Mouse (Mus musculus) neural tube, embryonic 11.5 days (tissue): Measurements from ENCODE around the gene Knl1. TPM values are rescaled to one million over a fixed set of nuclear protein-coding genes. Genes with fewer than 3 reads are reported as not detected.

Experiments
- ATAC-seq: fragments of 200-750 bp; cut with Nextera tagmentation; 2 replicates; pipeline ENCODE4 v1.8.0; 2017; ENCODE audit warnings: moderate number of reproducible peaks, mild to moderate bottlenecking, moderate TSS enrichment, moderate library complexity; ENCODE audit not compliant: insufficient read depth, low FRiP score, low TSS enrichment
- DNase-seq: peaks from one replicate; pipeline ENCODE4 v3.0.0-alpha.2; 2015; ENCODE audit warnings: low spot score
- H3K27ac ChIP-seq: fragments of 300-500 bp; sonication (generic); 2 replicates; pipeline ENCODE4 v1.5.1; 2014; ENCODE audit warnings: low read depth, mild to moderate bottlenecking, low read length
- H3K27me3 ChIP-seq: fragments of 300-500 bp; sonication (generic); 2 replicates; pipeline ENCODE4 v1.6.1; 2014; ENCODE audit warnings: mild to moderate bottlenecking, low read length, mixed read lengths; ENCODE audit not compliant: control insufficient read depth, insufficient read depth
- H3K36me3 ChIP-seq: fragments of 300-500 bp; sonication (generic); 2 replicates; pipeline ENCODE4 v1.6.1; 2014; ENCODE audit warnings: mild to moderate bottlenecking, low read length, moderate library complexity, mixed read lengths; ENCODE audit not compliant: control insufficient read depth, insufficient read depth
- H3K4me1 ChIP-seq: fragments of 300-500 bp; sonication (generic); 2 replicates; pipeline ENCODE4 v1.6.1; 2014; ENCODE audit warnings: low read length, mixed read lengths; ENCODE audit not compliant: control insufficient read depth, insufficient read depth
- H3K4me2 ChIP-seq: fragments of 300-500 bp; sonication (generic); 2 replicates; pipeline ENCODE4 v1.6.1; 2014; ENCODE audit warnings: low read depth, mild to moderate bottlenecking, moderate library complexity
- H3K4me3 ChIP-seq: fragments of 300-500 bp; sonication (generic); 2 replicates; pipeline ENCODE4 v1.5.1; 2014; ENCODE audit warnings: low read depth, low read length
- H3K9ac ChIP-seq: fragments of 300-500 bp; sonication (generic); 2 replicates; pipeline ENCODE4 v1.6.1; 2014; ENCODE audit warnings: mild to moderate bottlenecking, low read length
- H3K9me3 ChIP-seq: fragments of 300-500 bp; sonication (generic); 2 replicates; pipeline ENCODE4 v1.6.1; 2016; ENCODE audit warnings: low read length; ENCODE audit not compliant: control insufficient read depth
- WGBS: fragments of 180-500 bp; shearing (Covaris S2); extraction: QIAGEN DNeasy Blood & Tissue Kit; methylation state at CpG from one replicate; pipeline ENCODE4 v1.1.7; 2014; 5-methylcytosine and 5-hydroxymethylcytosine counted together
- polyA plus RNA-seq: library from polyadenylated mRNA; unstranded; fragments of >200 nt; fragmentation: Nextera tagmentation; extraction: Ambion mirVana; gene quantifications from 2 replicates; pipeline ENCODE4 v1.2.1, GENCODE M21; 2014

Knl1 gene
- polyA plus RNA-seq, 1 experiment from 2014 or later: 33.2 TPM

DNA sequence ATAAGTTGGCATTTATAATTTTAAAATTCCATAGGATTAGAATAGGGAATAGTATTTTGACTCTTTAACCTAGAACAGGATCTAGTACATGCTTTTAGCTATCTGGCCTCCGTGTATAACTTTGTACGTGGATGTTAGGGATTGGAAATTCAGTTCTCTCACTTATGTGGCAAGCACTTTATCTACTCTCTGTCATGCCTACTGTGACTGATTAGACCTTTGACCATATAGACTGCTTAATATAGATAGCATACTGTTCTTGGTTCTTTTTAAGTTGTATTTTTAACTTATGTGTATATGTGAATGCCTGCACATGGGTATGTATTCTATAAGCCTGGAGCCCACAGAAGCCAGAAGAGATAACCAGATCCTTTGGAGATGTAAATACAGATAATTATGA is 13.2 kb downstream of the Knl1 start:
- Histone ChIP-seq H3K4me3 (no peak overlapping the region), H3K9ac (no peak overlapping the region), H3K9me3 (no peaks in the 10 kb centered on the region), H3K4me1 (no peaks in the 10 kb centered on the region), H3K4me2 (no peak overlapping the region), H3K36me3 (no peaks in the 10 kb centered on the region), H3K27me3 (no peaks in the 10 kb centered on the region), H3K27ac (no peak overlapping the region)
- 96% methylated on average over 2 of the region's 2 CpGs for WGBS
- ATAC-seq (no peak), DNase-seq (no peak)

DNA sequence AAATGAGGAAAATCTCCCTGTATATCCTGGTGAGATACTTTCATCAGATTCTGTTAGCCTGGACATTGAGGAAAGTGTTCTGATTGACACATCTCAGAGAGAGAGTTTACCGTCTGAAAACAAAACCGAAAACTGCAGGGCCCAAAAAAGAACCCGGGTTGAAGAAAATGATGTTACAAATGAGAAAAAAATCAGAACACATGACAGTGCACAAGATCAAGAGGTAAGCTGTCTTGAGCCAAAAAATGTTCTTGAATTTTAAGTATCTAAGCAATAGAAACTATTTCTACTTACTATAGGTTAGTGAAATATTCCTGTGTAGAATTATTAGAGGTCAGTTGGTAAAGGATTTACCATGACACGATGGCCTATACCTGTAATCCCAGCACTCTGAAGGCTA is 25.5 kb downstream of the Knl1 start:
- WGBS: 94% methylated on average over 4 of the region's 4 CpGs
- Histone ChIP-seq H3K4me1 (no peaks in the 10 kb centered on the region), H3K9ac (no peak overlapping the region), H3K36me3 (no peaks in the 10 kb centered on the region), H3K27me3 (no peaks in the 10 kb centered on the region), H3K27ac (no peak overlapping the region), H3K9me3 (no peaks in the 10 kb centered on the region), H3K4me2 (no peak overlapping the region), H3K4me3 (no peak overlapping the region)
- DNase-seq (no peak), ATAC-seq (no peak)

DNA sequence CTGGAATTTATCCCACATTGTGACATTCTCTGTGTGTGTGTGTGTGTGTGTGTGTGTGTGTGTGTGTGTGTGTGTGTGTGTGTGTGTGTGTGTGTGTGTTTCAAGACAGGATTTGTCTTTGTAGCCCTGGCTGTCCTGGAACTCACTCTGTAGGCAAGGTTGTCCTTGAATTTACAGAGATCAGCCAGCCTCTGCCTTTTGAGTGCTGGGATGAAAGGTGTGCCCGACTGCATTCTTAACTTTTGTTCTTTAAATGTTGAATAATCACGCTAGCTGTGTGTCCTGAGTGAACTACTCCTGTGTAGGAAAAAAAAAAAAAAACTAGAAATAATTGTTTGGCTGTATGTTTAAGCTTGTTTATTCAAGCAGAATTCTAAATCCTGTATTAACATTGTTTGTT is 39.2 kb downstream of the Knl1 start:
- Histone ChIP-seq H3K27me3 (no peaks in the 10 kb centered on the region), H3K9ac (no peak overlapping the region), H3K36me3 (no peaks in the 10 kb centered on the region; the same call in 1 of the 2 replicates), H3K4me1 (no peaks in the 10 kb centered on the region), H3K4me3 (no peak overlapping the region), H3K27ac (no peak overlapping the region), H3K4me2 (no peak overlapping the region), H3K9me3 (no peaks in the 10 kb centered on the region)
- ATAC-seq: no peak
- DNase-seq: no peak
- 96% methylated on average over 2 of the region's 2 CpGs for WGBS

DNA sequence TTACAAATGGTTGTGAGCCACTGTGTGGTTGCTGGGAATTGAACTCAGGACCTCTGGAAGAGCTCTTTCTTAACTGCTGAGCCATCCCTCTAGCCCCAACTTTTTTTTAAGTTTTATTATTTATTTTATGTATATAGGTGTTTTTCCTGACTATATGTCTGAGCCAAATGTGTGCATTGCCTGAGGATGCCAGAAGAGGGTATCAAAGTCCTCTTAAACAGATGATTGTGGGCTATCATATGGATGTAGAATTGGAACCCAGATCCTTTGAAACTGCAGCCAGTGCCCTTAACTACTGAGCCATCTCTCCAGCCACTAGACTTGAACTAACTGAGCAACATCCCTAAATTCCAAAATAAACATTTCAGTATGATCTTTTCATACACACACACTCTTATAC is 54.6 kb downstream of the Knl1 start:
- H3K9ac ChIP-seq: no peak overlapping the region
- no peak overlapping the region for H3K4me3 ChIP-seq
- H3K9me3 ChIP-seq: no peaks in the 10 kb centered on the region
- no peaks in the 10 kb centered on the region for H3K4me1 ChIP-seq
- no peaks in the 10 kb centered on the region for H3K27me3 ChIP-seq
- no peaks in the 10 kb centered on the region for H3K36me3 ChIP-seq
- no peak for ATAC-seq
- no peak overlapping the region for H3K27ac ChIP-seq
- no peak for DNase-seq
- no peak overlapping the region for H3K4me2 ChIP-seq

DNA sequence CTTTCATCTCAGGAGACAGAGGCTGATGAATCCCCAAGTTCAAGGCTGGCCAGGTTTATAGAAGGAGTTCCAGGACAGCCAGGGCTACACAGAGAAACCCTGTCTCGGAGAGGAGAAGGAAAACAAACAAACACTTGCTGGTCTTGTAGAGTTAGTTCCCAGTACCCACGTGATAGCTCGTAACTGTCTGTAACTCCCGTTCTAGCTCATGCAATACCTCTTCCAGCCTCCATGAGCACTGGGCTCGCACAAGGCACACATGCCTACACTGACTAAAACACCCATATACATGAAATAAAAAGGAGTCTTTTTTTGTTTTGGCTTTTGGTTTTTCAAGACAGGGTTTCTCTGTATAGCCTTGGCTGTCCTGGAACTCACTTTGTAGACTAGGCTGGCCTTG is 59.7 kb downstream of the Knl1 start:
- no peak overlapping the region for H3K4me3 ChIP-seq
- H3K4me1 ChIP-seq: no peaks in the 10 kb centered on the region
- H3K36me3 ChIP-seq: no peaks in the 10 kb centered on the region
- 89% methylated on average over 5 of the region's 5 CpGs for WGBS
- no peaks in the 10 kb centered on the region for H3K27me3 ChIP-seq
- ATAC-seq: no peak
- no peak overlapping the region for H3K9ac ChIP-seq
- H3K27ac ChIP-seq: no peak overlapping the region
- DNase-seq: no peak
- no peak overlapping the region for H3K4me2 ChIP-seq
- H3K9me3 ChIP-seq: no peaks in the 10 kb centered on the region

DNA sequence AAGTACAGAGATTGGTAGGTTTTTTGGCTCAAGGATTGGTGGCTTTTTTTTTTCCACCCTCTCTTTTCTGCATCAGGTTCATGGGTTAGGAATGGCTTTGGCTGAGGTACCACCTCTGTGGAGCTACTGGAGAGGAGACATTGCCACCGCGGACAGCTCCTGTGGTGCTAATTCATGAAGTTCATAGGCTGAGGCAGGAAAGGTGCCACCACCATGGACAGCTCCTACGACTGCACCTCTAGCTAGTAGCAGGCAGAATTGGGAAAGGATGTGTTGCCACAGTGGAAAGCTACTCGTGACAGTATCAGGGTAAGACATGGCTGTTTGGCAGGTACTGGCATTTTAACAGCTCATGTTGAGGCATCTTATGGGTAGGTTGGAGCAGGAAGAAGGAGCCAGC is 61.6 kb downstream of the Knl1 start:
- H3K9me3 ChIP-seq: no peaks in the 10 kb centered on the region
- H3K4me3 ChIP-seq: no peak overlapping the region
- DNase-seq: no peak
- no peaks in the 10 kb centered on the region for H3K27me3 ChIP-seq
- no peak overlapping the region for H3K27ac ChIP-seq
- H3K4me2 ChIP-seq: no peak overlapping the region
- no peak for ATAC-seq
- H3K4me1 ChIP-seq: peaks cover 5% of the 10 kb centered on the region; the same call in 1 of the 2 replicates
- 63% methylated on average over 4 of the region's 4 CpGs for WGBS
- no peak overlapping the region for H3K9ac ChIP-seq
- no peaks in the 10 kb centered on the region for H3K36me3 ChIP-seq

DNA sequence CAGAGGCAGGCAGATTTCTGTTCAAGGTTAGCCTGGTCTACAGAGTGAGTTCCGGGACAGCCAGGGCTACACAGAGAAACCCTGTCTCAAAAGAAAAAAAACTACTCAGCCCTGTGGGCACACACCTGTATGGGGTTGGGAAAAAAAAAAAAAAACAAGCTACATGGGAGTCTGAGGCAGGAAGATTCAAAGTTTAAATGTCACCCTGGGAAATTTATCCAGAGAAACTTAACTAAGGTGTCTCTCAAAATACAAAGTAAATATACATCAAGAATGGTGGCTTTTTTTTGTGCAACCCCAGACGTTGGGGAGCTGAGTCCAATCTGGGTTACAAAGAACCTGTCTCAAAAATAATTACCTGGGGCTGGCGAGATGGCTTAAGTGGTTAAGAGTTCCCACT is 64.1 kb downstream of the Knl1 start:
- WGBS: 97% methylated on average over 3 of the region's 3 CpGs
- H3K27ac ChIP-seq: no peak overlapping the region
- H3K27me3 ChIP-seq: no peaks in the 10 kb centered on the region
- no peak overlapping the region for H3K9ac ChIP-seq
- H3K4me2 ChIP-seq: no peak overlapping the region
- ATAC-seq (no peak), DNase-seq (no peak)
- peaks cover 5% of the 10 kb centered on the region; the same call in 1 of the 2 replicates for H3K4me1 ChIP-seq
- H3K4me3 ChIP-seq: no peak overlapping the region
- H3K36me3 ChIP-seq: no peaks in the 10 kb centered on the region
- H3K9me3 ChIP-seq: no peaks in the 10 kb centered on the region

DNA sequence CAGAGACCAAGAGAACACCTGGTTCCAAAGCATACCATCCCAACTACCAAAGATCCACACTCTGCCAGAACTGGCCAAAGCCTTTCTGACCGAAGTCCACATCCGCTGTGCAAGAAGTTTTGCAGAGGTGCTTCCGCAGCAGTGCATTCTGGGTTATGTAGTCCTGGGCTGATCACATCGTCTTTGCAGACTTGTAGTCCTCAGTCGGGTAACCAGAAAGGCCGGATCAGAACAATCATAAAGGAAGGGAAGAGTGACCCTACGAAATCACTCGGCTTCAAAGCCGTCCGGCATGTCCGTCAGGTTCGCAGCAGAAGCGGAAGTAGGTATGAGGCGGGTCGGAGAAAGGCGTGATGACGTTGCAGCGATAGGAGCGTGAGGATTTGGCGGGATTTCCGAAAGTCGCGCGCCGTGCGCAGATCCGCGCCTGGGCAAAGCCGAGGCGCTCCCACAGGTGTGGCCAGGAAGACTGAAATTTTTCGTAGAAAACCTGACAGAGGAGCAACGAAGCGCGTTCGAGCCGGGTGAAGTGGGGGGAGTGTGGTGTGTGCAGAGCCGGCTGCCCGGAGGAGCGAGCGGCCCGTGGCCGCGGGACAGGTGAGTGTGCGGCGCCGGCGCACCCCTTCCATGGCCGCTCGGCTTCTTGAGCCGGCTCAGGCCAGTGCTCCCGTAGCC is 65.7 kb downstream of the Knl1 start, which contains the start of gene Rad51:
TSS of gene Rad51 (plus strand) at position 356 of the 675 bp plus-strand sequence.
- H3K4me2 ChIP-seq: peak within 1 kb of the TSS; percentile 96
- H3K27ac ChIP-seq: 0 out of 2 replicates have a peak within 1 kb of the TSS, but pooled peaks have one; percentile 44
- WGBS: under 1% methylated on average over 51 of the region's 51 CpGs
- H3K4me3 ChIP-seq: peak within 1 kb of the TSS; percentile 73
- DNase-seq (peak; percentile 88), ATAC-seq (peak; percentile 89)
- H3K9ac ChIP-seq: peak within 1 kb of the TSS; percentile 68
- no peaks in the 10 kb centered on the region for H3K9me3 ChIP-seq
- H3K27me3 ChIP-seq: no peaks in the 10 kb centered on the region
- peaks cover 5% of the 10 kb centered on the region; the same call in 1 of the 2 replicates for H3K4me1 ChIP-seq
- H3K36me3 ChIP-seq: peaks cover 5% of the 10 kb centered on the region
